Mouse (Mus musculus) lung, adult 2 months (tissue): Measurements from ENCODE around the gene Gm13276.

Experiments used
- CTCF ChIP-seq: fragments of 200-500 bp; IDR thresholded peaks from 2 replicates; pipeline ENCODE4 v1.5.1; 2011; ENCODE audit warnings: mild to moderate bottlenecking, low read length, control low read depth; ENCODE audit not compliant: insufficient read depth
- POLR2A ChIP-seq: fragments of 200-500 bp; IDR thresholded peaks from 2 replicates; pipeline ENCODE4 v1.6.1; 2011; ENCODE audit warnings: low read depth, mild to moderate bottlenecking, control low read depth, low read length, borderline replicate concordance; ENCODE audit errors: extremely low read depth

DNA sequence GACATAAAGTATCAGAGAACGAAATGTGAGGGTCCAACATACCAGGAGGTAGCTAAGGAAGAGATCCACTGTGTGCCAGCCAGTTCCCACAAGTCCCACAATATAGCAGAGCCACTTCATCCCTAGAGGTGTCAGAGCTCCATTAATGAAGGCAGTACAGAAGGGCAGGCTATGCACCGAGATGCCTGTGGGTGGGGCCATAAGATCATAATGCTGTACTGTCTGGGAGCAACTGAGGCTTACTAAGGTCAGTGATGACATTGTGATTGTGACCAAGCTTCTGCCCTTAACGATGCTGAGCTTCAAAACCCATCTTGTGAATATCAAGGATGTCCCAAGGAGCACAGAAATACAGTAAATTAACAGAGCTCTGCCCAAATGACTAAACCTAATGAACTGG, 41.3 kb upstream of the Gm13276 start:
- TF ChIP-seq CTCF (peak; percentile 37; the same call in 1 of the 2 replicates), POLR2A (no peak)
